Mouse (Mus musculus): Measurements from ENCODE around the gene A830005F24Rik. TPM values are rescaled to one million over a fixed set of nuclear protein-coding genes. Genes with fewer than 3 reads are reported as not detected.

Gene A830005F24Rik
- polyA plus RNA-seq, 1 experiment, result not detected

GRCm38 (mm10) chr13:48547623-48548022 is 34.3 kb downstream of the A830005F24Rik start:
- TF ChIP-seq CTCF (IDR thresholded peaks at IDR 0.05; ENCODE audit: control insufficient read depth, insufficient read depth, low read length) (no peak), POLR2A (IDR thresholded peaks at IDR 0.05; ENCODE audit: borderline replicate concordance, control insufficient read depth, low read depth, low read length) (no peak)
- Histone ChIP-seq H3K4me3 (replicated peaks; ENCODE audit: control insufficient read depth, low read depth, low read length) (no peak overlapping the region), H3K27ac (ENCODE audit: control insufficient read depth, insufficient read depth, low read depth, low read length, poor library complexity) (no peak overlapping the region), H3K4me1 (ENCODE audit: control insufficient read depth, insufficient read depth, low read length) (peaks cover 1% of the 10 kb centered on the region)
- WGBS, result 92% methylated on average over 6 of the region's 6 CpGs

- no peak for TF ChIP-seq CTCF (IDR thresholded peaks at IDR 0.05; ENCODE audit: control insufficient read depth, insufficient read depth, low read length)
- TF ChIP-seq POLR2A (IDR thresholded peaks at IDR 0.05; ENCODE audit: borderline replicate concordance, control insufficient read depth, low read depth, low read length), result no peak
- no peak overlapping the region for H3K27ac ChIP-seq (ENCODE audit: control insufficient read depth, insufficient read depth, low read depth, low read length, poor library complexity)
- H3K4me1 ChIP-seq (ENCODE audit: control insufficient read depth, insufficient read depth, low read length), result peaks cover 1% of the 10 kb centered on the region
- no peak overlapping the region for H3K4me3 ChIP-seq (replicated peaks; ENCODE audit: control insufficient read depth, low read depth, low read length)
- 79% methylated on average over 5 of the region's 5 CpGs for WGBS
Observed at GRCm38 (mm10) chr13:48548296-48548695, 34.9 kb downstream of the A830005F24Rik start.

GRCm38 (mm10) chr13:48552181-48553090 is 39.1 kb downstream of the A830005F24Rik start:
- H3K27ac ChIP-seq (ENCODE audit: control insufficient read depth, insufficient read depth, low read depth, low read length, poor library complexity), result peak overlapping the region; percentile 36; the same call in 1 of the 2 replicates
- no peaks in the 10 kb centered on the region for H3K4me1 ChIP-seq (ENCODE audit: control insufficient read depth, insufficient read depth, low read length)
- no peak for TF ChIP-seq CTCF (IDR thresholded peaks at IDR 0.05; ENCODE audit: control insufficient read depth, insufficient read depth, low read length)
- peak; percentile 37; the same call in 1 of the 2 replicates for TF ChIP-seq POLR2A (IDR thresholded peaks at IDR 0.05; ENCODE audit: borderline replicate concordance, control insufficient read depth, low read depth, low read length)
- peak overlapping the region; percentile 40 for H3K4me3 ChIP-seq (replicated peaks; ENCODE audit: control insufficient read depth, low read depth, low read length)
- WGBS, result 15% methylated on average over 21 of the region's 21 CpGs

- Histone ChIP-seq H3K4me3 (replicated peaks; ENCODE audit: control insufficient read depth, low read depth, low read length) (no peak overlapping the region), H3K27ac (ENCODE audit: control insufficient read depth, insufficient read depth, low read depth, low read length, poor library complexity) (no peak overlapping the region), H3K4me1 (ENCODE audit: control insufficient read depth, insufficient read depth, low read length) (no peaks in the 10 kb centered on the region)
- TF ChIP-seq CTCF (IDR thresholded peaks at IDR 0.05; ENCODE audit: control insufficient read depth, insufficient read depth, low read length), result no peak
- TF ChIP-seq POLR2A (IDR thresholded peaks at IDR 0.05; ENCODE audit: borderline replicate concordance, control insufficient read depth, low read depth, low read length), result no peak
- WGBS, result 89% methylated on average over 5 of the region's 5 CpGs
Observed at GRCm38 (mm10) chr13:48553511-48553910, 40.1 kb downstream of the A830005F24Rik start.

- 83% methylated on average over 1 of the region's 1 CpGs for WGBS
- H3K4me3 ChIP-seq (replicated peaks; ENCODE audit: control insufficient read depth, low read depth, low read length), result no peak overlapping the region
- H3K27ac ChIP-seq (ENCODE audit: control insufficient read depth, insufficient read depth, low read depth, low read length, poor library complexity), result no peak overlapping the region
- H3K4me1 ChIP-seq (ENCODE audit: control insufficient read depth, insufficient read depth, low read length), result no peaks in the 10 kb centered on the region
- TF ChIP-seq CTCF (IDR thresholded peaks at IDR 0.05; ENCODE audit: control insufficient read depth, insufficient read depth, low read length) (no peak), POLR2A (IDR thresholded peaks at IDR 0.05; ENCODE audit: borderline replicate concordance, control insufficient read depth, low read depth, low read length) (no peak)
Observed at GRCm38 (mm10) chr13:48554552-48554951, 41.2 kb downstream of the A830005F24Rik start.

GRCm38 (mm10) chr13:48555976-48556375 is 42.6 kb downstream of the A830005F24Rik start:
- TF ChIP-seq CTCF (IDR thresholded peaks at IDR 0.05; ENCODE audit: control insufficient read depth, insufficient read depth, low read length) (no peak), POLR2A (IDR thresholded peaks at IDR 0.05; ENCODE audit: borderline replicate concordance, control insufficient read depth, low read depth, low read length) (no peak)
- 10% methylated on average over 1 of the region's 1 CpGs for WGBS
- Histone ChIP-seq H3K27ac (ENCODE audit: control insufficient read depth, insufficient read depth, low read depth, low read length, poor library complexity) (no peak overlapping the region), H3K4me3 (replicated peaks; ENCODE audit: control insufficient read depth, low read depth, low read length) (no peak overlapping the region), H3K4me1 (ENCODE audit: control insufficient read depth, insufficient read depth, low read length) (no peaks in the 10 kb centered on the region)

GRCm38 (mm10) chr13:48561481-48561880 is 48.1 kb downstream of the A830005F24Rik start:
- Histone ChIP-seq H3K4me1 (ENCODE audit: control insufficient read depth, insufficient read depth, low read length) (no peaks in the 10 kb centered on the region), H3K4me3 (replicated peaks; ENCODE audit: control insufficient read depth, low read depth, low read length) (no peak overlapping the region), H3K27ac (ENCODE audit: control insufficient read depth, insufficient read depth, low read depth, low read length, poor library complexity) (no peak overlapping the region)
- TF ChIP-seq CTCF (IDR thresholded peaks at IDR 0.05; ENCODE audit: control insufficient read depth, insufficient read depth, low read length) (no peak), POLR2A (IDR thresholded peaks at IDR 0.05; ENCODE audit: borderline replicate concordance, control insufficient read depth, low read depth, low read length) (no peak)
- 76% methylated on average over 2 of the region's 2 CpGs for WGBS

GRCm38 (mm10) chr13:48562336-48562735 is 49.0 kb downstream of the A830005F24Rik start:
- Histone ChIP-seq H3K4me1 (ENCODE audit: control insufficient read depth, insufficient read depth, low read length) (no peaks in the 10 kb centered on the region), H3K4me3 (replicated peaks; ENCODE audit: control insufficient read depth, low read depth, low read length) (no peak overlapping the region), H3K27ac (ENCODE audit: control insufficient read depth, insufficient read depth, low read depth, low read length, poor library complexity) (no peak overlapping the region)
- TF ChIP-seq POLR2A (IDR thresholded peaks at IDR 0.05; ENCODE audit: borderline replicate concordance, control insufficient read depth, low read depth, low read length) (no peak), CTCF (IDR thresholded peaks at IDR 0.05; ENCODE audit: control insufficient read depth, insufficient read depth, low read length) (no peak)
- WGBS, result 79% methylated on average over 5 of the region's 5 CpGs

Other genes starting within 250 kb of the A830005F24Rik start
- gene Zfp169, start 119 bp upstream of the A830005F24Rik start, polyA plus RNA-seq (2011; ENCODE audit: insufficient read depth, insufficient read length, low replicate concordance, missing spikeins), result 1.4 and 3.3 TPM in 2 replicates
- gene Ptpdc1, start 112.1 kb downstream of the A830005F24Rik start, polyA plus RNA-seq (2011; ENCODE audit: insufficient read depth, insufficient read length, low replicate concordance, missing spikeins), result 1.1 and 5.8 TPM in 2 replicates
- gene Barx1, start 149.4 kb downstream of the A830005F24Rik start, polyA plus RNA-seq (2011; ENCODE audit: insufficient read depth, insufficient read length, low replicate concordance, missing spikeins), result not detected in 2 replicates

Measured in bone marrow, adult 2 months (tissue).